Comparison of ENCODE assay signal across 15 mouse cellular contexts in genomic region chr4:143983446-143983845, GRCm38 (mm10). TPM values are rescaled to one million over a fixed set of nuclear protein-coding genes. Genes with fewer than 3 reads are reported as not detected.
DNase-seq lines count a peak whose midpoint lies in the region.
"Not testable (repeated sequence)": the region's sequence is repeated elsewhere in the genome, so short reads cannot be mapped to it uniquely, and the experiment has no call there.
"Had no signal": no experiment of that assay in that cellular context is flagged by ENCODE, and none has a peak within 500 bp of the region (broad histone marks: within the 10 kb centered on the region; RNA-seq: fewer than 3 reads in every experiment).

No protein-coding gene starts in this region.

- H3K9ac ChIP-seq in ES-E14 (ENCODE audit: insufficient read depth, low read depth, low read length, poor library complexity, severe bottlenecking), result not testable (repeated sequence)

- not testable (repeated sequence) for H3K9me3 ChIP-seq in ES-E14 (ENCODE audit: control insufficient read depth, insufficient read depth, low read depth, low read length)

- not testable (repeated sequence) for H3K27ac ChIP-seq in ES-E14 (ENCODE audit: insufficient read depth, low read depth, low read length, poor library complexity, severe bottlenecking)

- H3K36me3 ChIP-seq in ES-E14 (ENCODE audit: control insufficient read depth, insufficient read depth, low read length, poor library complexity, severe bottlenecking), result not testable (repeated sequence)

- not testable (repeated sequence) for H3K4me3 ChIP-seq in ES-E14 (ENCODE audit: insufficient read depth in 1 of 2, low read depth in 1 of 2, low read length in 2 of 2, poor library complexity in 1 of 2, severe bottlenecking in 1 of 2)

- in situ Hi-C loops in ES-E14 (cut with MboI; ENCODE audit: low sequenced_read_pairs in 2 of 2, unreplicated experiment in 2 of 2), result loop anchor here in 1 of 2 experiments (10.0 kb wide), 1 partner anchor 351 kb away; the partner anchor contains the start of gene Gm13128

- H3K4me1 ChIP-seq in ES-E14 (ENCODE audit: control insufficient read depth in 2 of 2, insufficient read depth in 2 of 2, low read length in 2 of 2, poor library complexity in 1 of 2), result not testable (repeated sequence)

- DNase-seq in ES-CJ7 (ENCODE audit: low read depth, low spot score) (peak; percentile 75), ES-E14 (ENCODE audit: low read depth, low spot score) (peak; percentile 20), R1 (ENCODE audit: low read depth, low spot score) (peak; percentile 85), ZHBTc4 (ENCODE audit: low read depth, low spot score) (peak; percentile 73)

RNA-seq across cellular contexts. Expression of gene Pramef17, which starts 10.7 kb away (rescaled TPM):
- 0.26 and 1.1 TPM in 2 replicates for total RNA-seq in ES-E14 (2012; rRNA removed)
- total RNA-seq: adrenal gland, adult 18-20 months; adrenal gland, adult 2 months; adrenal gland, adult 8-10 months; adrenal gland, postnatal 10 days; adrenal gland, postnatal 14 days; adrenal gland, postnatal 25 days; adrenal gland, postnatal 36 days; adrenal gland, postnatal 4 days; CH12.LX; G1E; MEL had no signal

RNA-seq across cellular contexts. Expression of gene Gm13101, which starts 16.7 kb away (rescaled TPM):
- total RNA-seq in ES-E14 (2012; rRNA removed), result 0.26 and 0.27 TPM in 2 replicates
- total RNA-seq: adrenal gland, adult 18-20 months; adrenal gland, adult 2 months; adrenal gland, adult 8-10 months; adrenal gland, postnatal 10 days; adrenal gland, postnatal 14 days; adrenal gland, postnatal 25 days; adrenal gland, postnatal 36 days; adrenal gland, postnatal 4 days; CH12.LX; G1E; MEL had no signal

RNA-seq across cellular contexts. Expression of gene Pramef25, which starts 32.6 kb away (rescaled TPM):
- total RNA-seq in ES-E14 (2012; rRNA removed), result 5.1 and 5.7 TPM in 2 replicates
- total RNA-seq: adrenal gland, adult 18-20 months; adrenal gland, adult 2 months; adrenal gland, adult 8-10 months; adrenal gland, postnatal 10 days; adrenal gland, postnatal 14 days; adrenal gland, postnatal 25 days; adrenal gland, postnatal 36 days; adrenal gland, postnatal 4 days; G1E; MEL had no signal

Comparison
In these comparisons a context has a peak if more than half of its experiments do, and no peak if none do; other contexts are left out.
1. DNase-seq: peak in every context shown above with its lines; median percentile 85 in R1; 75 in ES-CJ7; 73 in ZHBTc4; 20 in ES-E14.